8 mouse cellular contexts compared by ENCODE assay signal in the genomic region with DNA sequence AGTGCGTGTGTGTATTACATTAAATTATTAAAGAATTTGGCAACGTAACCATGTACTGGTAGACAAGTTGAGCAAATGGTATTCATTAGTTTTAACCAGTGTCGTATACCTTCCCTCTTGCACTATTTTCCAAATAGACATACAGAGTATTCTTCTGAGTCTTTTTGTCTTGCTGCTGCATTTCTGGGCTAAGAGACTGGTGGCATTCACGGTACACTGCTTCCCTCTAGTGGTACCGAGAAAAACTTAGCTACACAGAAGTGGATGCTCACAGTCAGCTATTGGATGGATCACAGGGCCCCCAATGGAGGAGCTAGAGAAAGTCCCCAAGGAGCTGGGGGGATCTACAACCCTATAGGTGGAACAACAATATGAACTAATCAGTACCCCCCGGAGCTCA.
DNase-seq lines count a peak whose midpoint lies in the region.

No protein-coding gene starts in this region.

- peak; percentile 81 for DNase-seq in 3T3-L1 (ENCODE audit: low read depth, low spot score)
- DNase-seq in adrenal gland, postnatal 10 days = peak; percentile 32
- peak; percentile 69 for DNase-seq in embryo, embryonic 11 days
- DNase-seq in frontal cortex, postnatal 36 days (ENCODE audit: low spot score in 2 of 2) = peak; percentile 34 to 60
- peak; percentile 35 for DNase-seq in hindlimb bud, embryonic 11.5 days (ENCODE audit: extremely low spot score, low read depth, low spot score)
- peak; percentile 37 to 71 for DNase-seq in layer of hippocampus, postnatal 14 days (ENCODE audit: low spot score in 2 of 2)
- peak; percentile 16 for DNase-seq in lung, postnatal 25 days (ENCODE audit: low spot score)
- DNase-seq in retina, postnatal 1 day = peak; percentile 72

Comparison
In these comparisons a context has a peak if more than half of its experiments do, and no peak if none do; other contexts are left out.
1. Peak in every context shown above with its lines: DNase-seq.
2. DNase-seq: peak in every context shown above with its lines; median percentile 81 in 3T3-L1; 72 in retina, postnatal 1 day; 69 in embryo, embryonic 11 days; 54 in layer of hippocampus, postnatal 14 days; 47 in frontal cortex, postnatal 36 days; 35 in hindlimb bud, embryonic 11.5 days; 32 in adrenal gland, postnatal 10 days; 16 in lung, postnatal 25 days.